In the genomic region with DNA sequence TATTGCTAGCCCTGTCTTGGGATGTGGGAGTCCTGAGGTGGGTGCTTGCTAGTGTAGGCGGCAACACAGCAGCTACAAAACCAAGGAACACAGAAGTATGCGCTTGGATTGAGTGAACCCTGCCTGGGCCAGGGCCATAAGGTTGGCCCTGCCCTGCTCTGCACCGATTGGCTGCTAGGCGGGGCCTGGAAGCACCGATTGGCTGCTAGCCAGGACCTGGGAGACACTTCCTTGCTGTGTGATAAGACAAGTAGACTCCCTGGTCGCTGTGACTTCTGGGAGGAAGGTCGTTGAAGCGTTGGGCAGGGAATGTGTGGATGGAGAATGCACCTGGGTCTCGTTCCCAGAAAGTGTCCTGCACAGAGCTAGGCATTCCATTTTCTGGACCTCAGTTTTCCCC, we compare ENCODE assay signal across 9 mouse cellular contexts. TPM values are rescaled to one million over a fixed set of nuclear protein-coding genes. Genes with fewer than 3 reads are reported as not detected.
A peak's percentile ranks its signal among the peaks of the same experiment; 100 is the strongest.
DNase-seq lines count a peak whose midpoint lies in the region; ATAC-seq lines count a peak whose summit lies in the region.
"Had no signal": no experiment of that assay in that cellular context is flagged by ENCODE, and none has a peak within 500 bp of the region (broad histone marks: within the 10 kb centered on the region; RNA-seq: fewer than 3 reads in every experiment).

No protein-coding gene starts in this region.

- no peak overlapping the region for H3K4me3 ChIP-seq in kidney, embryonic 14.5 days (ENCODE audit: low read length)
- H3K4me3 ChIP-seq in liver, embryonic 11.5 days (ENCODE audit: low read depth, low read length): no peak overlapping the region
- no peak overlapping the region for H3K4me3 ChIP-seq in forebrain, embryonic 15.5 days
- H3K4me3 ChIP-seq in hindbrain, embryonic 16.5 days (ENCODE audit: low read length): no peak overlapping the region

- no peak overlapping the region for H3K4me2 ChIP-seq in kidney, embryonic 14.5 days (replicated peaks; ENCODE audit: low read depth, low read length)
- no peak overlapping the region for H3K4me2 ChIP-seq in liver, embryonic 11.5 days
- H3K4me2 ChIP-seq in forebrain, embryonic 15.5 days (replicated peaks): no peak overlapping the region
- H3K4me2 ChIP-seq in hindbrain, embryonic 16.5 days (ENCODE audit: low read length): no peak overlapping the region

- H3K4me1 ChIP-seq in kidney, embryonic 14.5 days (ENCODE audit: control insufficient read depth, insufficient read depth, low read length): no peaks in the 10 kb centered on the region
- no peaks in the 10 kb centered on the region for H3K4me1 ChIP-seq in liver, embryonic 11.5 days (replicated peaks; ENCODE audit: control insufficient read depth, insufficient read depth, low read length)
- H3K4me1 ChIP-seq in forebrain, embryonic 15.5 days: no peaks in the 10 kb centered on the region
- peaks cover 4% of the 10 kb centered on the region; the same call in 1 of the 2 replicates for H3K4me1 ChIP-seq in hindbrain, embryonic 16.5 days (ENCODE audit: control insufficient read depth, insufficient read depth, low read depth, low read length)

- H3K27me3 ChIP-seq in kidney, embryonic 14.5 days (ENCODE audit: control insufficient read depth, insufficient read depth, low read length): no peaks in the 10 kb centered on the region
- 0 out of 2 replicates have a peak, but pooled peaks cover 4% of the 10 kb centered on the region for H3K27me3 ChIP-seq in liver, embryonic 11.5 days (replicated peaks; ENCODE audit: control insufficient read depth, insufficient read depth, low read length)
- no peaks in the 10 kb centered on the region for H3K27me3 ChIP-seq in forebrain, embryonic 15.5 days
- no peaks in the 10 kb centered on the region for H3K27me3 ChIP-seq in hindbrain, embryonic 16.5 days (replicated peaks; ENCODE audit: control insufficient read depth, insufficient read depth, low read length)

- ATAC-seq in kidney, embryonic 14.5 days (ENCODE audit: low FRiP score, low TSS enrichment): peak; percentile 71
- peak; percentile 76; the same call in 1 of the 2 replicates for ATAC-seq in liver, embryonic 11.5 days (replicated peaks; ENCODE audit: low FRiP score)
- no peak for ATAC-seq in forebrain, embryonic 15.5 days (replicated peaks)
- no peak for ATAC-seq in granulocyte monocyte progenitor cell, adult 5-6 weeks (replicated peaks; ENCODE audit: poor library complexity, severe bottlenecking)
- ATAC-seq in hindbrain, embryonic 16.5 days: no peak

- no peak overlapping the region for H3K27ac ChIP-seq in kidney, embryonic 14.5 days (ENCODE audit: low read depth, low read length)
- no peak overlapping the region for H3K27ac ChIP-seq in liver, embryonic 11.5 days (ENCODE audit: low read depth, low read length)
- no peak overlapping the region for H3K27ac ChIP-seq in forebrain, embryonic 15.5 days (replicated peaks)
- no peak overlapping the region for H3K27ac ChIP-seq in hindbrain, embryonic 16.5 days (ENCODE audit: low read depth, low read length)

- no peaks in the 10 kb centered on the region for H3K36me3 ChIP-seq in kidney, embryonic 14.5 days (ENCODE audit: control insufficient read depth, insufficient read depth, low read length)
- no peaks in the 10 kb centered on the region for H3K36me3 ChIP-seq in liver, embryonic 11.5 days (ENCODE audit: control insufficient read depth, insufficient read depth, low read length)
- H3K36me3 ChIP-seq in forebrain, embryonic 15.5 days: no peaks in the 10 kb centered on the region
- no peaks in the 10 kb centered on the region for H3K36me3 ChIP-seq in hindbrain, embryonic 16.5 days (ENCODE audit: control insufficient read depth, insufficient read depth, low read length)

- WGBS in kidney, embryonic 14.5 days: 40% methylated on average over 9 of the region's 9 CpGs
- 42% methylated on average over 9 of the region's 9 CpGs for WGBS in liver, embryonic 11.5 days
- WGBS in forebrain, embryonic 15.5 days: 55% methylated on average over 9 of the region's 9 CpGs
- 47% methylated on average over 9 of the region's 9 CpGs for WGBS in hindbrain, embryonic 16.5 days

- no peak overlapping the region for H3K9ac ChIP-seq in kidney, embryonic 14.5 days (ENCODE audit: low read depth, low read length)
- no peak overlapping the region for H3K9ac ChIP-seq in liver, embryonic 11.5 days (ENCODE audit: low read depth, low read length)
- no peak overlapping the region for H3K9ac ChIP-seq in forebrain, embryonic 15.5 days (replicated peaks)
- no peak overlapping the region for H3K9ac ChIP-seq in hindbrain, embryonic 16.5 days (ENCODE audit: low read depth, low read length)

- H3K9me3 ChIP-seq in kidney, embryonic 14.5 days (ENCODE audit: control insufficient read depth, low read length): no peaks in the 10 kb centered on the region
- no peaks in the 10 kb centered on the region for H3K9me3 ChIP-seq in liver, embryonic 11.5 days (ENCODE audit: control insufficient read depth, low read length)
- H3K9me3 ChIP-seq in forebrain, embryonic 15.5 days: no peaks in the 10 kb centered on the region
- H3K9me3 ChIP-seq in hindbrain, embryonic 16.5 days (ENCODE audit: control insufficient read depth, low read length): no peaks in the 10 kb centered on the region

- DNase-seq in kidney, adult 11 months: no peak
- peak; percentile 83 for DNase-seq in ES-CJ7 (ENCODE audit: low read depth, low spot score)
- DNase-seq in c-Kit-positive CD71-positive TER-119-negative erythroid progenitor cells, embryonic 14.5 days (ENCODE audit: low read depth): peak; percentile 23
- no peak for DNase-seq in liver, embryonic 11.5 days (ENCODE audit: low spot score)
- DNase-seq: midbrain, embryonic 14.5 days had no signal

RNA-seq across cellular contexts. Expression of a gene that starts 33.3 kb away (rescaled TPM):
- 188 and 247 TPM in 2 replicates for polyA plus RNA-seq in kidney, embryonic 14.5 days (2014; fragmentation: Nextera tagmentation; extraction: Ambion mirVana)
- polyA plus RNA-seq in liver, embryonic 11.5 days (2014; fragmentation: Nextera tagmentation; extraction: Ambion mirVana): 327 and 368 TPM in 2 replicates
- 186 and 199 TPM in 2 replicates for polyA plus RNA-seq in forebrain, embryonic 15.5 days (2015; fragmentation: Nextera tagmentation; extraction: Ambion mirVana)
- 190 and 212 TPM in 2 replicates for total RNA-seq in granulocyte monocyte progenitor cell, adult 5-6 weeks (2014; fragmentation: Nextera tagmentation)
- 219 and 227 TPM in 2 replicates for total RNA-seq in granulocyte monocyte progenitor cell, adult 5-6 weeks (2017)
- polyA plus RNA-seq in hindbrain, embryonic 16.5 days (2015; fragmentation: Nextera tagmentation; extraction: Ambion mirVana): 158 and 175 TPM in 2 replicates

RNA-seq across cellular contexts. Expression of a gene that starts 47.4 kb away (rescaled TPM):
- 4.2 and 6.2 TPM in 2 replicates for polyA plus RNA-seq in kidney, embryonic 14.5 days (2014; fragmentation: Nextera tagmentation; extraction: Ambion mirVana)
- polyA plus RNA-seq in liver, embryonic 11.5 days (2014; fragmentation: Nextera tagmentation; extraction: Ambion mirVana): 3.3 and 3.6 TPM in 2 replicates
- 13.8 and 14.5 TPM in 2 replicates for polyA plus RNA-seq in forebrain, embryonic 15.5 days (2015; fragmentation: Nextera tagmentation; extraction: Ambion mirVana)
- 10.1 and 18.2 TPM in 2 replicates for total RNA-seq in granulocyte monocyte progenitor cell, adult 5-6 weeks (2014; fragmentation: Nextera tagmentation)
- 16.0 and 18.5 TPM in 2 replicates for total RNA-seq in granulocyte monocyte progenitor cell, adult 5-6 weeks (2017)
- 8.8 and 9.6 TPM in 2 replicates for polyA plus RNA-seq in hindbrain, embryonic 16.5 days (2015; fragmentation: Nextera tagmentation; extraction: Ambion mirVana)

Comparison
In these comparisons a context has a peak if more than half of its experiments do, and no peak if none do; other contexts are left out.
1. ATAC-seq: peak in kidney, embryonic 14.5 days (single experiment) and liver, embryonic 11.5 days (single experiment); none in forebrain, embryonic 15.5 days (single experiment), granulocyte monocyte progenitor cell, adult 5-6 weeks (single experiment) and hindbrain, embryonic 16.5 days (single experiment).
2. DNase-seq: peak in ES-CJ7 (single experiment) and c-Kit-positive CD71-positive TER-119-negative erythroid progenitor cells, embryonic 14.5 days (single experiment); none in kidney, adult 11 months (single experiment) and liver, embryonic 11.5 days (single experiment).